In genomic region chr4:62519849-62520233, GRCm38 (mm10) we compare ENCODE assay signal across 8 mouse cellular contexts. TPM values are rescaled to one million over a fixed set of nuclear protein-coding genes. Genes with fewer than 3 reads are reported as not detected.
DNase-seq lines count a peak whose midpoint lies in the region; ATAC-seq lines count a peak whose summit lies in the region.

Gene Alad, minus strand, starts transcription at chr4:62519918.

- under 1% methylated on average over 37 of the region's 37 CpGs for WGBS in intestine, embryonic 16.5 days
- under 1% methylated on average over 37 of the region's 37 CpGs for WGBS in limb, embryonic 10.5 days
- under 1% methylated on average over 37 of the region's 37 CpGs for WGBS in midbrain, embryonic 12.5 days

- no peaks in the 10 kb centered on the region for H3K27me3 ChIP-seq in intestine, embryonic 16.5 days (replicated peaks; ENCODE audit: control insufficient read depth, insufficient read depth, low read length)
- H3K27me3 ChIP-seq in limb, embryonic 10.5 days (ENCODE audit: low read depth, poor library complexity, severe bottlenecking), result no peaks in the 10 kb centered on the region
- H3K27me3 ChIP-seq in midbrain, embryonic 12.5 days, result no peaks in the 10 kb centered on the region

- 0 out of 2 replicates have a peak, but pooled peaks cover 2% of the 10 kb centered on the region for H3K36me3 ChIP-seq in intestine, embryonic 16.5 days (ENCODE audit: control insufficient read depth, insufficient read depth, low read length)
- peaks cover 23% of the 10 kb centered on the region for H3K36me3 ChIP-seq in limb, embryonic 10.5 days
- peaks cover 15% of the 10 kb centered on the region; the same call in 1 of the 2 replicates for H3K36me3 ChIP-seq in midbrain, embryonic 12.5 days

- peak; percentile 79 for ATAC-seq in intestine, embryonic 16.5 days
- peak; percentile 88 for ATAC-seq in midbrain, embryonic 12.5 days (ENCODE audit: low FRiP score, low read depth)

- H3K9ac ChIP-seq in intestine, embryonic 16.5 days (ENCODE audit: low read depth, low read length), result peak within 1 kb of the TSS; percentile 87
- H3K9ac ChIP-seq in midbrain, embryonic 12.5 days (replicated peaks), result peak within 1 kb of the TSS; percentile 77

- H3K27ac ChIP-seq in intestine, embryonic 16.5 days (ENCODE audit: low read length), result peak within 1 kb of the TSS; percentile 97
- H3K27ac ChIP-seq in limb, embryonic 10.5 days, result peak within 1 kb of the TSS; percentile 88
- H3K27ac ChIP-seq in midbrain, embryonic 12.5 days (replicated peaks), result peak within 1 kb of the TSS; percentile 80

- H3K4me1 ChIP-seq in intestine, embryonic 16.5 days (ENCODE audit: control insufficient read depth, insufficient read depth, low read length), result peaks cover 42% of the 10 kb centered on the region
- H3K4me1 ChIP-seq in limb, embryonic 10.5 days, result peaks cover 53% of the 10 kb centered on the region
- H3K4me1 ChIP-seq in midbrain, embryonic 12.5 days, result peaks cover 29% of the 10 kb centered on the region

- peak; percentile 85 for DNase-seq in layer of hippocampus, adult 11-12 months (ENCODE audit: low spot score)
- no peak for DNase-seq in layer of hippocampus, adult 9-10 months (ENCODE audit: low spot score)
- DNase-seq in embryo, embryonic 9.5 days (ENCODE audit: extremely low spot score), result peak; percentile 93
- DNase-seq in gastrocnemius, postnatal 4 days (ENCODE audit: low spot score in 2 of 2), result peak; percentile 73 to 84
- DNase-seq in limb, embryonic 10.5 days (ENCODE audit: low spot score), result peak; percentile 88
- DNase-seq in skeletal muscle tissue, adult 2 months (ENCODE audit: low read depth, low spot score), result peak; percentile 73

- H3K4me3 ChIP-seq in intestine, embryonic 16.5 days (ENCODE audit: low read length), result peak within 1 kb of the TSS; percentile 87
- peak within 1 kb of the TSS; percentile 72 for H3K4me3 ChIP-seq in limb, embryonic 10.5 days
- H3K4me3 ChIP-seq in midbrain, embryonic 12.5 days, result peak within 1 kb of the TSS; percentile 71

- H3K9me3 ChIP-seq in intestine, embryonic 16.5 days (ENCODE audit: control insufficient read depth, low read length), result no peaks in the 10 kb centered on the region
- no peaks in the 10 kb centered on the region for H3K9me3 ChIP-seq in limb, embryonic 10.5 days (replicated peaks)
- no peaks in the 10 kb centered on the region for H3K9me3 ChIP-seq in midbrain, embryonic 12.5 days

- peak within 1 kb of the TSS; percentile 74 for H3K4me2 ChIP-seq in intestine, embryonic 16.5 days (ENCODE audit: low read depth, low read length)
- peak within 1 kb of the TSS; percentile 78 for H3K4me2 ChIP-seq in midbrain, embryonic 12.5 days (replicated peaks)

RNA-seq across cellular contexts. Expression of gene Alad, which starts in this region (rescaled TPM):
- total RNA-seq in gastrocnemius, postnatal 4 days (2021), result 10 to 100 TPM; 34.0 to 41.1 TPM
- polyA plus RNA-seq in intestine, embryonic 16.5 days (2015; fragmentation: Nextera tagmentation; extraction: Ambion mirVana), result 189 and 191 TPM in 2 replicates
- polyA plus RNA-seq in limb, embryonic 10.5 days (2016; fragmentation: Nextera tagmentation; extraction: Ambion mirVana), result 108 and 124 TPM in 2 replicates
- polyA plus RNA-seq in midbrain, embryonic 12.5 days (2016; fragmentation: Nextera tagmentation; extraction: Ambion mirVana), result 67.3 and 68.4 TPM in 2 replicates
